ENCODE assay signal across 8 mouse cellular contexts in the genomic region with DNA sequence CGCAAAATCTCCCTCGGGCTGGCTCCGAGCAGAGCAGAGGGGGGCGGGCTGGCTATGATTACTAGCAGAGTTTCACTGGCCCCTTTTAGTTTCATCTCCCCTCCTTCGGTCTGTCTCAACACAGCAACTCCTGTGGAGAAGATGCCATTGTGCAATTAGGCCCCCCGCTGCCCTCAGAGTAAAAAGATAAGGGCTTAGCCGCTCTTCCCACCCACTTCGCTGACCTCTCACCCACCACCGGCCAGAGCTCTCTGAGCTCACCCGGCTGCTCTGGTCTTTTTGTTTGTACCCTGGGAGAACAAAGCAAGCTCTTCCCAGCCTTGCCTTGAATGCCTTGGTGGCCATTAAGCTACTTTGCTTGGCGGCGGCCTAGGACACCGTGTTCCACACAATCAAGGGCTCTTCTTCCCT. TPM values are rescaled to one million over a fixed set of nuclear protein-coding genes. Genes with fewer than 3 reads are reported as not detected.
DNase-seq lines count a peak whose midpoint lies in the region; ATAC-seq and TF ChIP-seq lines count a peak whose summit lies in the region.
"Had no signal": no experiment of that assay in that cellular context is flagged by ENCODE, and none has a peak within 500 bp of the region (broad histone marks: within the 10 kb centered on the region; RNA-seq: fewer than 3 reads in every experiment).

No protein-coding gene starts in this region.

- no peak overlapping the region; the same call in 1 of the 2 replicates for H3K4me2 ChIP-seq in hindbrain, embryonic 16.5 days (ENCODE audit: low read length)
- H3K4me2 ChIP-seq in neural tube, embryonic 11.5 days (ENCODE audit: low read depth) = no peak overlapping the region

- no peak for TF ChIP-seq CTCF in kidney, adult 2 months (conservative IDR thresholded peaks at IDR 0.05; ENCODE audit: insufficient read depth, insufficient read length, low read depth, low read length)

- intact Hi-C loops in gastrocnemius, postnatal 14 days (cut with DNase I; ENCODE audit: low total_unique reads) = no loop called here

- H3K4me1 ChIP-seq in kidney, adult 2 months (ENCODE audit: control insufficient read depth, insufficient read depth, low read length) = no peaks in the 10 kb centered on the region
- no peaks in the 10 kb centered on the region for H3K4me1 ChIP-seq in hindbrain, embryonic 16.5 days (ENCODE audit: control insufficient read depth, insufficient read depth, low read depth, low read length)
- no peaks in the 10 kb centered on the region for H3K4me1 ChIP-seq in neural tube, embryonic 11.5 days (ENCODE audit: control insufficient read depth, insufficient read depth, low read length)

- no peaks in the 10 kb centered on the region for H3K36me3 ChIP-seq in kidney, adult 2 months (ENCODE audit: control insufficient read depth, insufficient read depth, low read length)
- H3K36me3 ChIP-seq in hindbrain, embryonic 16.5 days (ENCODE audit: control insufficient read depth, insufficient read depth, low read length) = no peaks in the 10 kb centered on the region
- no peaks in the 10 kb centered on the region for H3K36me3 ChIP-seq in neural tube, embryonic 11.5 days (ENCODE audit: control insufficient read depth, insufficient read depth, low read length)

- no peaks in the 10 kb centered on the region for H3K27me3 ChIP-seq in kidney, adult 2 months (replicated peaks; ENCODE audit: control insufficient read depth, insufficient read depth, low read length)
- H3K27me3 ChIP-seq in hindbrain, embryonic 16.5 days (replicated peaks; ENCODE audit: control insufficient read depth, insufficient read depth, low read length) = no peaks in the 10 kb centered on the region
- H3K27me3 ChIP-seq in neural tube, embryonic 11.5 days (ENCODE audit: control insufficient read depth, insufficient read depth, low read length) = no peaks in the 10 kb centered on the region

- 49% methylated on average over 13 of the region's 13 CpGs for WGBS in kidney, adult 2 months
- 24% methylated on average over 12 of the region's 13 CpGs for WGBS in hindbrain, embryonic 16.5 days
- WGBS in neural tube, embryonic 11.5 days = 14% methylated on average over 13 of the region's 13 CpGs

- no peak for TF ChIP-seq POLR2A in kidney, adult 2 months (IDR thresholded peaks at IDR 0.05; ENCODE audit: low read depth, low read length)

- H3K27ac ChIP-seq in kidney, adult 2 months (ENCODE audit: insufficient read depth, low read depth, low read length) = no peak overlapping the region
- H3K27ac ChIP-seq in hindbrain, embryonic 16.5 days (ENCODE audit: low read depth, low read length) = no peak overlapping the region
- H3K27ac ChIP-seq in neural tube, embryonic 11.5 days (ENCODE audit: low read depth, low read length) = no peak overlapping the region

- H3K9ac ChIP-seq in hindbrain, embryonic 16.5 days (ENCODE audit: low read depth, low read length) = no peak overlapping the region
- H3K9ac ChIP-seq in neural tube, embryonic 11.5 days (ENCODE audit: low read length) = no peak overlapping the region

- DNase-seq in kidney, postnatal 10 days = peak; percentile 4
- no peak for DNase-seq in kidney, adult 2 months
- peak; percentile 77 for DNase-seq in embryo, embryonic 9.5 days (ENCODE audit: extremely low spot score)
- DNase-seq in neural tube, embryonic 11.5 days (ENCODE audit: low spot score) = peak; percentile 36
- no peak for DNase-seq in gastrocnemius, postnatal 14 days
- no peak for DNase-seq in cerebellum, adult 11 months
- DNase-seq: right cerebral cortex, postnatal 25 days had no signal

- H3K9me3 ChIP-seq in hindbrain, embryonic 16.5 days (ENCODE audit: control insufficient read depth, low read length) = no peaks in the 10 kb centered on the region
- no peaks in the 10 kb centered on the region for H3K9me3 ChIP-seq in neural tube, embryonic 11.5 days (ENCODE audit: control insufficient read depth, low read length)

- no peak overlapping the region for H3K4me3 ChIP-seq in kidney, adult 2 months (ENCODE audit: insufficient read depth, low read depth, low read length)
- no peak overlapping the region for H3K4me3 ChIP-seq in hindbrain, embryonic 16.5 days (ENCODE audit: low read length)
- H3K4me3 ChIP-seq in neural tube, embryonic 11.5 days (ENCODE audit: low read depth, low read length) = no peak overlapping the region

- ATAC-seq in hindbrain, embryonic 16.5 days = 0 out of 2 replicates have a peak, but pooled peaks have one; percentile 48
- ATAC-seq in neural tube, embryonic 11.5 days (ENCODE audit: insufficient read depth, low FRiP score, low TSS enrichment) = no peak

RNA-seq across cellular contexts. Expression of a gene that starts 32.8 kb away (rescaled TPM):
- 53.5 and 62.7 TPM in 2 replicates for polyA plus RNA-seq in kidney, adult 2 months (2012; rRNA removed)
- polyA plus RNA-seq in hindbrain, embryonic 16.5 days (2015; fragmentation: Nextera tagmentation; extraction: Ambion mirVana) = 247 and 258 TPM in 2 replicates
- polyA plus RNA-seq in neural tube, embryonic 11.5 days (2014; fragmentation: Nextera tagmentation; extraction: Ambion mirVana) = 325 and 326 TPM in 2 replicates
- 100 to 1,000 TPM; 112 to 125 TPM for total RNA-seq in gastrocnemius, postnatal 14 days (2021)

Comparison
In these comparisons a context has a peak if more than half of its experiments do, and no peak if none do; other contexts are left out.
1. DNase-seq: peak in kidney, postnatal 10 days (single experiment), embryo, embryonic 9.5 days (single experiment) and neural tube, embryonic 11.5 days (single experiment); none in kidney, adult 2 months (single experiment), gastrocnemius, postnatal 14 days (single experiment) and cerebellum, adult 11 months (single experiment).